Mouse (Mus musculus) WW6 (cell line): ENCODE measurements at regions not wholly inside any gene's neighbourhood (a gene's known extent, or its start where the extent isn't known, plus 50 kb on each side); places are given as distances from the start of the nearest gene placed in this dataset.
A peak's percentile ranks its signal among the peaks of the same experiment; 100 is the strongest.
"Not testable (repeated sequence)": the region's sequence is repeated elsewhere in the genome, so short reads cannot be mapped to it uniquely, and the experiment has no call there.

Source experiments
- DNase-seq: peaks from one replicate; pipeline ENCODE4 v3.0.0-alpha.2; 2013; ENCODE audit warnings: low read depth, low spot score

DNA sequence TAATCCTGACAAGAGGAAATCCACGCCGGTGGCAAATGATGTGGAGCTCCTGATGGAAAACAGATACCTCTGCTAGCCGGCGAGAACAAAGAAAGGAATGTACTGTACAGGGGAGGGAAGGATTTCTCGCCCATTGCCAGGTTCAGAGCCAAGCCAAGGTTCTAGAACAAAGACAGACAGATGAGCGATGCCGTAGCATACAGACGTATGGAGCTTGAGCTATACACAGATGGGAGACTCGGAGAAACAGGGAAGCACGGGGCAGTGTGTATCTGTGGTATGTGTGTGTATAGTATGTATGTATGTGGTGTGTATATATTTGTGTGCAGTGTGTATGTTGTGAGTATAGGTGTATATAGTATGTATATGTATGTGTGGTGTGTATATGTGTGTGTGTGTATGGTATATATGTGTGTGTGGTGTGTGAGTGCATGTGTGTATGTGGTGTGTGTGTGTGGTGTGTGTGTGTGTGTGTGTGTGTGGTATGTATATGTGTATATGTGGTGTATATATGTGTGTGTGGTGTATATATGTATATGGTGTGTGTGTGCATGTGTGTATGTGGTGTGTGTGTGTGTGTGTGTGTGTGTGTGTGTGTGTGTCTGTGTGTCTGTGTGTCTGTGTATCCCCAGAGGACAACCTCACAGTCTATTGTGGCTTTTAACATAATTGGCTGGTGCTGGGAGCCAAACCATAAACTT lies 140.6 kb downstream of the Cand1 start:
- DNase-seq = no peak

DNA sequence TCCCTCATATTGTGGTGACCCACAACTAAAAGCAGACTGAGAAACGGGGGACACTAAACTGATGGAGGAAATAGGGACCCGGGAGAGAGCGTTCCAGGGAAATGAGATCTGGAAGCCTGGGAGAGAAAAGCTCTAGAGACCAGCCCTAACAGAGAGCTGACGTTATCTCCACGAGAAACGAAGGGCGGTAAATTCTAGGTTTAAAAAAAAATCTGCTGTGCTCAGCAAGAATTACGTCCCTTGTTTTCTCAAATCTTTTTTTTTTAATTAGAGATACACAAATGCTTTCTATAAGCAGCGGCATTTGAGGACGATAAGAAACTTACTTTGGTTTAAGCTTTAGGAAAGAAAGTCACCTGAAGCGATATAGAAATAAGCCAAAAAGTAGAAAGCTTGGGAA lies 145.7 kb downstream of the Cand1 start:
- no peak for DNase-seq

DNA sequence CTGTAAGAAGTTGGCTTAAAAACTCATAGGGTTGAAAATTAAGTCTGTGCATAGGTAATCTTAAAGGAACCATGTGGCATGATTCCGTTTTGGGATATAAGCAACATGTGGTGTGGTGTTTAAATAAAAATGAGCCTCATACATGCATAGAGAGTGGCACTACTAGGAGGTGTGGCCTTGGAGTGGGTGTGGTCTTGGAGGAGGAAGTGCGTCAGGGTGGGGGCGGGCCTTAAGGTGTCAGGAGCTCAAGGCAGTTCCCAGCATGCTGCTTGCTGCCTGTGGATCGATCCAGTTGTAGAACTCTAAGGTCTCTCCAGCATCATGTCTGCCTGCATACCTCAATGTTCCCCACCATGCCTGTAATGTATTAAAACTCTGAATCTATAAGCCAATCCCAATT lies 152.0 kb downstream of the Cand1 start:
- DNase-seq = peak; percentile 9

DNA sequence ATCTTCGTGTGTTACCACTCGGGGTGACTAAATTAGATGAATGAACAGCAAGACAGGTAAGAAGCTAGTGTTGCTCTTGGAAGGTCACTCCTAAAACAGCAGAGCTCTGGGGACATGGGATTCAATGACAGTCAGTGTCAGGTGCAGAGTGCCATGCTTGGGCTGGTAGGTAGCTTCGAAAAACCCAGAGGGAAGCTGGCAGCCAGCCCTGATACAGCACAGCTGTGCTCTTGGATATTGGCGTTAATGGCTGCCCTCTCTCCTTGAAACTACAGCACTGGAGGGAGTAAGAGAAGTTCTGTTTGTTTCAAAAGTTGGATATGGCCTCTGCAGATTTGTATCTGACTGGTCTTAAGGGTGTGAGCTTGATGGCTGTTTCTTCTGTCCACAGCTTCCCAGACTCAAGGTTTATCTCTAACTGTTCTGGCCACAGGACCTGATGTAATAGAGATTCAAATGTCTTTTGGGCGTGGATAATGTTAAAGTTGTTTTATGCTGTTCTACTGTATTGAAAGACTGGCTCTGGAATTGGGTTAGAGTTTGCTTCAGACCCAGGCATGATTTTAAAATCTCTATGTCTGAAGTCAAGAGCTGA lies 152.7 kb downstream of the Cand1 start:
- DNase-seq = no peak

DNA sequence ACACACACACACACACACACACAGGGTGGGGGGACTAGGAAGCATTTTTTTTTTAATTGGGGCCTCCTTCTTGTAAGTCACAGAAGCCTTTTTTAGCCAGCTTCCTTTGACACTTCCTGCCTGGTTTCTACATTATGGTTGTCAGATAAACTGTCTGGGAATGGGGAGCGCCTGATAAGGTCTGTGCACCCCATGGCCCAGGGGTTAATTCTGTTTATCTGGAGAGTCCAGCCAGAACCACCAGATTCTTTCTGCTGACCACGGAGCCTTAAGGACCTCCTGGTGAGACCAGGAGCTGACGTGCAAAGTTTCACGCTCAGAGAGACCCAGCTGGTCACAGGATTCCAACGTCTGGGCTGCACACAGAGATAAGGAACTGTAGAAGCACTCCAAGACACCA lies 153.4 kb downstream of the Cand1 start:
- no peak for DNase-seq

DNA sequence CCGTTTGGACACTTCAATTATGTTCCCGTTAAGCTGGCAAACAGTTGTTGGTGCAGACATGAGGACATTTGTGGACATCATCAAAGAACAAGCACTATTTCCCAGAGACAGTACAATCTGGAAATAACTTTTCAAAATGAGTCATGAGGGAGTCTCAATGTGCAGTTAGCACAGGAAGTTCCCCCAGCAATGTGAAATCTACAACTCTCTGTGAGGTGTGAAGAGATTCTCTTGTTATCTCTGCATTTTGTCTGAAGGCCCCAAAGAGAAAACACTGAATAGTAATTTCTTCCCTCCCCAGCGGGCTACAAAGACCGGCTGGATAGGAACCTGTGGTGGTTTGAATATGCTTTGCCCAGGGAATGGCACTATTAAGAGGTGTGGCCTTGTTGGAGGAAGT lies 156.4 kb downstream of the Cand1 start:
- no peak for DNase-seq

DNA sequence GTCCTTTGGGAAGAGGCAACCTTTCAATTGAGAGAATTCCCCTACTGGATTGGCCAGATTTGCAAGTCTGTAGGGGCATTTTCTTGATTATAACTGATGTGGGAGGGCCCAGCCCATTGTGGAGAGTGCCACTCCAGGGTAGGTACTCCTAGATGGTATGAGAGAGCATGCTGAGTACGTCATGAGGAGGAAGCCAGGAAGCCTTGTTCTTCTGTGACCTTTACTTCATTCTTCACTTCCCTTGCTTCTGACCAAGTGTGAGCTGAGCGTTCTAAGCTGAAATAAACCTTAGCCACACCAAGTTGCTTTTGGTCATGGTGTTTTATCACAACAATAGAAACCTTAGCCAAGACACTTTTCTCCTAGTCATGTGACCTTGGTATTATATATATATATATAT lies 157.0 kb downstream of the Cand1 start:
- no peak for DNase-seq

DNA sequence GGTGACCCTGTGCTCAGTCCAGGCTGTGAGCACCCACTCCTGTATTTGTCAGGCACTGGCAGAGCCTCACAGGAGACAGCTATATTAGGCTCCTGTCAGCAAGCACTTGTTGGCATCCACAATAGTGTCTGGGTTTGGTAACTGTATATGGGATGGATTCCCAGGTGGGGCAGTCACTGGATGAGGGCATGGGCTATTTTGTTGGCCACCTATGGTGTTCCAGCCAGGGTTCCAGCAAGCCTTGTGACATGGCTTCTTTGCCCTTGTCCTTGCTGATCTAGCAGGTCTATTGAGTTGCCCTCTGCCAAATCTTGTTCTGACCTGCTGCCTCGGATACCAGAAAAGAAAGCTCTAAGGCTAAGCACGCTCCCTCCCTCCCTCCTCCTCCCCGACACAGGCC lies 158.1 kb downstream of the Cand1 start:
- not testable (repeated sequence) for DNase-seq

DNA sequence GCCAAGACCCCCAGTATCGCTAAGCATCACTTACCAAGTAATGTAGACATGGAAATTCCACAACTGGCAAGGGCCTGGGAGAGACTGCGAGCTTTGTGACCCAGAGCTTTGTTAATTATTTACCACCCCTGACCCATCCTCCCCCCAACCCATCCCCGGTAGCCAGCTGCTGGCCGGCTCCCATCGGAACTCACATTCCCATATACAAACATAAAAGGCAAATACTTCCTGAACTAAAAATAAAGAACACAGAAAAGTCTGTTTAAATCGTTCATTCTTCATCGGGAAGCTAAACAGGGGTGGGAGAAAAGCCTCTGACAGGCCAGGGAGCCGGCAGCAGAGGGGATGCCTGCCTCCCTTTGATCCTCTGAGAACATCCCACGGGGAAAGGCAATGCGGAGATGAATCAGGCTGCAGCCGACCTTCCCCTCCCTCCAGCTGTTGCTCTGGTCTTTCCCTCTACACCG lies 163.7 kb downstream of the Cand1 start:
- DNase-seq = no peak

DNA sequence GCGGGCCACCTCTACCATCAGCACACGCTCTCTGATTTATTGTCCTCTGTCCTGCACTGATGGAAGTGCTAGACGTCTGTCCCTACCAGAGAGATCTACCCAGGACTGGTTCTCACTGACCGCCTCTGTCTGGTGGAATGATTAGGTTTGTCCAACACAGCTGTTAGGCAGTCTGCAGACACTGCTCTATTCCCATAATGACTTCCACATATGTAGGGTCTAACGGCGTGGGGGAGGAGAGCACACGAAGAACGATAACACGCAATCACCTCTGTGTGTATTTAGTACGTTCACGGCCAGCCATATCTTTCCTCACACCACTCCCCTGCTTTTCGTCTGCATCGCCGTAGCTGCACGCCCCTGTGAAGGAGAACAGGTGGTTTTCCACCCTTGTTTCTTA lies 165.0 kb downstream of the Cand1 start:
- no peak for DNase-seq

DNA sequence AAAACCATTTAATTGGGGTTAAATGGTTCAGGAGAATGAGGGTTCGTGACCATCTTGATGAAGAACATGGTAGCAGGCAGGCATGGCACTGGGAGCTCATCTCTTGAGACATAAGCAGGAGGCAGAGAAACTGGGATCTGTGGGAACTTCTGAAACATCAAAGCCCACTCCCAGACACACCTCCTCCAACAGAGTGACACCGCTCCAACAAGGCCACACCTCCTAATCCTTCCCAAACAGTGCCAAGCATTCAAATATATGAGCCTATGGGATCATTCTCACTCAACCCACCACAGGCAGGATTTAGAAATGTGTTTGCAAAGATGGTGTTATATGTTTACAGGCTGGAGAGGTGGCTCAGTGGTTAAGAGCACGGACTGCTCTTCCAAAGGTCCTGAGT lies 165.9 kb downstream of the Cand1 start:
- DNase-seq = no peak

DNA sequence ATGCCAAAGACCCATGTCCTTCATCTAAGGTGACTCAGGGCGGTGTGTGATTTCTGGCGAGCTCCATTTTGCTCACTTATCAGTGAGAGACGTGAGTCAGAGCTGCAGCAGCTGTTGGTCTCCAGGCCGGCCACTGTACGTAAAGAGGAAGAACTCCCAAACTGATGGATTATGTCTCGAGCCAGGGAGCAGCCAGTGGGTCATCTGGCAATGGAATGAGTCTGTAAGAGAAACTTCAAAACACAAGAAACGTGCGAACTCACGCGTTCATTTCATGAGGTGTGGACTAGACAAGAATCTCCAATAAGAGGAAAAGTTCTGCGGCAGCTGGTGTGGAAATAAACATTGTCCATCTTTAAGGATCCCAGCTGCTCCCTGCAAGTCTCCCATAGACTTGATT lies 170.4 kb downstream of the Cand1 start:
- no peak for DNase-seq

DNA sequence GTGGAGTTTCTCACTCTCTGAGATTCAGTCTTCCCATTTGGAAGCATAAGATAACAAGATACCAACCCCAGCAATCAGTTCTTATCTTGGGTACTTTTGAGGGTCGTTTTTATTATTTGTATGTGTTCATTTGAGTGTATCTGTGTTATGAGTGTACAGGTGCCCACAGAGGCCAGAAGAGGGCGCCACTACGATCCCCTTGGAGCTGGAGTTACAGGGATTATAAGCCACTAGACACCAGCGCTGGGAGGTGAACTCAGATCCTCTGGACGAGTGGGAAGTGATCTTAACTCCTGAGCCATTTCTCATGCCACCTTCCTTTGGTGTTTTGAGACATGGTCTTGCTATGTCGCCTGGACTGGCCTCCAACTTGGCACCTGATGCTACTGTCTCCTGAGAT lies 172.0 kb downstream of the Cand1 start:
- no peak for DNase-seq

DNA sequence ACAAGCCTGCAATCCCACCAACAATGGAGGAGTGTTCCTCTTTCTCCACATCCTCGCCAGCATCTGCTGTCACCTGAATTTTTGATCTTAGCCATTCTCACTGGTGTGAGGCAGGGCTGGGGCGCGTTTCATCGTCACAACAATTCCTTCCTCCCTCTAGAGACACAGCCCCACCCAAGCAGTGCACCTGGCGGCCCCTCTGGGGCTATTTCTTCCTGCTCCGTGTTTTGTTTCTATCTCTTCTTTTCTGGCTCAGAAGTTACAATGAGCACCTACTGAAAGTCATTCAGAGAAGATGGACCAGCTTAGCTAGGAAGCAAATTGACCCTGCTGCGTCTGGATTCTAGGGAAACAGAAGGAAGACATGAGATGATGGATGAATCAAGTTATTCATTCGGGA lies 172.5 kb downstream of the Cand1 start:
- DNase-seq = no peak

DNA sequence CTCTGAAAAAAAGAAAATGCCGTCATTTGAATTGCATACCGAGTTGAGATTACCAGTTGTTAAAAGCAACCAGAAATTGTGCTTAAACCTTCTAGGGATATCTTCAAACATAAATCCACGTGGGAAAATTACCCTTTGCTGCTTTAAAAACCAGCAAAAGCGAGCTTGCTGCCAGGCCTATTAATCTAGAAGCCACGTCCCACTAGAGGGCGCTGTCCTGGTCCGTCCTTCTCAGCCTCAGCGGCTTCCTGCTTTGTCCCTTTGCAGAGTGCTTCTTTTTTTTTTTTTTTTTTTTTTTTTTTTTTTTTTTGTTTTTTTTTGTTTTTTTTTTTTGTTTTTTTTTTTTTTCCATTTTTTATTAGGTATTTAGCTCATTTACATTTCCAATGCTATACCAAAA lies 173.9 kb downstream of the Cand1 start:
- DNase-seq = peak; percentile 57

DNA sequence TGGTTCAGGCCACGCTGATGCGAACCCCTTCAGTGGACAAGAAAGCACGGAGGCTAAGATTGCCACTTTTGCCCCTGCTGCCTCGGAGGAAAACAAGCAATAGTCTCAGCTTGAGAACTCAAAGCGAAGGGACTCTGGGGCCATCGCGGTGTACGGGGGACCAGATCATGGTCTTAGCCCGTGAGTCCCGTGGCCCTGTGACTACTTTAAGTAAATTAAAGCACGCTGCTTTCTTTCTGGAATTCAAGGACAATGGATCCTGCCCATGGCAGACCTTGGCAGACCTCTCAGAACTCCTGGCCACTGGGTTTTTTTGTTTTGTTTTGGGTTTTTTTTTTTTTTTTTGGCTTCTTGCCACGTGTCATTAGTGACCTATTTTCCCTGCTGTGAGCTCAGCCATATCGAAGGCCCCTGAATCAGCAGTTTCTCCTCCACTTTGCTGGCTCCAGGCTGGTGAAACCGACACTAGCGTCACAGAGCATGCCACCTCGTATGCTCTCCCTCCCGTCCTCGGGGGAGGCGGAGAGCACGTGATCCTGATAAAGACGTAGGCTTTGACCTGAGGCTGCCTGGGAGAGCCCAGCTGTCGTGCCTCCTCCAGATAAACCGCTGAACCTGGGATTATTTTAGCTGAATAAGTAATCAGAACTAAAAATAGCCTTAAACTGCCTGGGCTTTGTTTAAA lies 174.6 kb downstream of the Cand1 start:
- DNase-seq = no peak

DNA sequence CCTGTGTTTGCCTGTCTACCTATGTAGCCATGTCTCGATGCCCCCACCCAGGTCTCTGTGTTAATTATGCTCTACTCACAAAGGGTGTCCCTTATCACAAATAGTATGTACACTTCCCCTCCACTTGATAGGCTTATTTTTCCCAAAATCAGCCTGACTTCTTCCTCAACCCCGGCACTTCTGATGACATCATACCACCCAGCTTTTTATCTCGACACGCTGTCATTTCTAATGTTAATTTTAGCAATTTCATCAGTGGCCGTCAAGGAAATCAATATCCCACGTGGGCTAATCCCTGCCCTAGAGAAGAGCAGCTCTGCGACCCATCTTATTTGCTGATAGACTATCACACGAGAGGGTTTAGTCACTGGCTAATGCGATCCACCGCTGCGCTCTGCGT lies 175.6 kb downstream of the Cand1 start:
- no peak for DNase-seq

DNA sequence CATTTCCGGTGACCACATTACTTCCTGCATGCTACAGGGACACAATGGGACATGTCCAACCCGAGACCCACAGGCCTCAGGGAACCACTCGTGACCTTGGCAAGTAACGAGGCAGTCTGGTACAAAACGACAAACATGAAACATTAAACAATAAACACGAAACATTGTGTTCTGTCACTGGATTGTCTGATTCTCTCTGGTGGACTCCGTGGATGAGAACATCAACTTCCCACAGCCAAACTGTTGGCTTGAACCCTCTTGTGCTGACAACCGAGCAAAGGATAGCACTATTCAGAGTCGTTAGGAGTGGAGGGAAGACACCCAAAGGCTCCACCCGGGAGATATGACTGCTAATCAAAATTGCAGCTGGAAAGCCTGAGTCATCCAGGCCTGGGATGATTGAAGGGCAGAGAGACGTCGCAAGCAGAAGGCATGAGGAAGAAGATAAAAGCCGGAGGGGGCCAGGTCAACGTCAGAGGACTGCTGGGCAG lies 176.6 kb downstream of the Cand1 start:
- no peak for DNase-seq

DNA sequence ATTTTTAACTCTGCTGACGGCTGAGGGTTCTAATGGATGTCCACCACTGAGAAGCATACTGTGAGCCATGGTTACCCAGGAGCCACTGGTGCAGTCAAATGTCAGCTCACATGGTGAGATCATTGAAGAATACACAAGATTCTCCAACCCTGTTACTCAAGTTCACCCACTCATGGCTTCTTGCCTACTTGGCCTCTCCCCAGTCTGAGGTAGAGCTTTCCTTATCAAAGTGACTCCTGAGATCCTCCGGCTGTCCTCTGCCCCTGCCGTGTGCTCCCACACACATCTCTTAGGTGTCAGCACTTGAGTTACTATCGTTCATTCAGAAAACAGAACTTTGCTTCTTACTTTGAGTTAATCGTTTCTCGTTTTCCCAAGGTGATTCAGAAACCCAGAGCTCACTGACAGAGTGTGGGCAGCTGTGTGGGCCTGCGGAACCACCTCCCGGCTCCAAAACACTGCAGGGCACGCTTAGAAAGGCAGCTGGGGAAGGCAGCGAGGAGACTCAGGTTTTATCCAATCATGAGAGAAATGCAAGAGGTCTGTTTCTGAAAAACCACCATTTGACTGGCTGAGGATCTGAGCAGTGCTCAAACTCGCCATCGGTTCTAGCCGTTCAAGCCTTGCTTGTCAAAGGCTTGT lies 177.8 kb downstream of the Cand1 start:
- no peak for DNase-seq

DNA sequence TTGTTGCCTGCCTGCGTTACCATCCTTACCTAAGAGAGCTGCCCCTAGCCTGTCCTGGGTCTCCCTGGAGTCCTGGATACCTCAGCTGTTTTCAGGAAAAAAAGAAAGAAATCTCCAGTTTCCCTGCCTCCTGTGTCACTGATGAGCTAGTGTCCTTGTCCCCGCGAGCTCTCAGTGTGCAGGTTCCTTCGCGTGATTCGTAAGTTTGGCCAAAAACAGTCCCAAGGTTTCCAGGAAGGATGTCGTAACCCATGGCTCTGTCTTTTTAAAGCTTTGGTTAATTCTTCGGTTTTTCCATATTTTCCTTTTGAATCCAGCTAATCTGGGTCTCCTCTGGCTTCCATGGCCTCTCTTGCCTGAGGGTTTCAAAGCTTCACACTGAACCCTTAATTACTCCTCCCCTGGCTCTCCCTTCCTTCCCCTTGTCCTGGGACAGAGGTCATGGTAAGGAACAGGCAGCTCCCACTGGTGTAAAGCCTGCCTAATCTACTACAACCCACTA lies 178.5 kb downstream of the Cand1 start:
- DNase-seq = no peak

DNA sequence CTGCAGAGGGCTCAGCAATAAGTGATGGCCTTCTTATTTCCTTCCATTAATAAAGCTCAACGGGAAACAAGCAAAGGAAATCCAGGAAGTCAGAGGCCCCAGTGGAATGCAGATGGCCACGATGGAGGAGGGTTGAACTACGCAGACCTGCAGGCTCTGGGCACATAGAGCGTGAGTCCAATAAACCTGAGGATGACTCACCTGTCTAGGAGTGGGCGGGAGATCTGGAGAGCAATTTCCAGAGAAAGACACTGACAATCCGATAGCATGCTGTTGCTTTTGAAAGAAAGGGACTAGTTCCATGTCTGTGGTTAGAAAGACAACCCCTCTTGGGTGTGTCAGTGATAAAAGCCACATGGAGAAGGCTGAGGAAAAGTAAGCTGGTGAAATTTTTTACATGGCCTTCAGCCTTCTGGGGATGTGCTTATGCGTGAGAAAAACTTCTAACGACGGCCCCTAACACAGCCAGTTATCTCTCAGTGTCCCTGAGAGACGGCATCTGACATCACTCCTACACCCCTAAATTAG lies 181.3 kb downstream of the Cand1 start:
- no peak for DNase-seq

DNA sequence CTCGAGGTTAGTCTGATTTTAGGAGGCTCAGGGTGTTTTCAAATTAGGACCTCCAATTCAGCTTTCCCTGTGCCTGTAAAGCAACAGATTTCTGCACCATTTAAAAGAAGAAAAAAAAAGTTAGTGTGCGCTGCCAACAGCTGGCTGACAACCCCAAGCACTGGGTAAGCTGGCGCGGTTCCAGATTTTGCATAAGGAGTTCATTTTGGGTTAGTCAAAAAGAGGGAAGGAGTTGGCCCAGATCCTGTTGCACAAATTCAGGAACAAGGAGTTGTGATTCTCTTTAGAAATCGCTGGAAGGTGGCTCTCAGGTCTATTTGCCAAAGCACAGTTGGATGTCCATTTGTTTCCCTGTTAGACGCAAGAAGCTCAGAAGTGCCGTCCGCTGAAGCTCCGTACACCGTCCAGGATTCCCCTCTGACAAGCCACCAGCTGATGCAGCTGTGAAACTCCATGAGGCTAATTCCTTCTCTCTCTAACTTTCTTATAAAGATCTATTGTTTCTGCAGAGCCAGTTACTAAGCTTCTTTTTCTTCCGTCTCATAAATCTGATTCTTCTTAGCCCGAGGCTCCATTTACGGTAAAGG lies 184.6 kb downstream of the Cand1 start:
- DNase-seq = no peak
